Mouse (Mus musculus): ENCODE results near the gene Stat1.

- TF ChIP-seq CTCF (IDR thresholded peaks at IDR 0.05; ENCODE audit: low read depth) (no peak), EP300 (IDR thresholded peaks at IDR 0.05; ENCODE audit: low read depth) (no peak)
Measured at GRCm38 (mm10) chr1:52158490-52159381, 39.5 kb downstream of the Stat1 start.
